Mouse (Mus musculus): ENCODE measurements around the gene Fip1l1.

DNA sequence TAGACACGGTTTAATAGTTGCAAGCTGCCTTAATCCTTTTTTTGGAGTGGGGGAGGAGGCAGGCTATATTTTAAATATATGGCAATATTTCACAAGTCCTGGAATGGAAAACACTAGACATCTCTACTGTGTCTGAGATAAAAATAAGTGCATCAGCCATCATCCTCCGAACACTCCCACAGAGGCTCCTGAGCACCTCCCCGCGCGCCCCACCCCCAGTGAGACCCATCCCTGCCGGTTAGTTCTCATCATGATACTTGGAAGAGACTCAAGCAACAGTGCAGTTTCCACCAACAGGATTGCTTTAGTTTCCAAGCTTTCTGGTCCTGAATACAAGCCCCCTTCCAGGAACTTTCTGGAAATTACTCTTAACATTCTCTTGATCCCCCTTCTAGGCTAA, 104.3 kb downstream of the Fip1l1 start:
- TF ChIP-seq CTCF (IDR thresholded peaks at IDR 0.05; ENCODE audit: control insufficient read depth, insufficient read depth, low read length) (no peak), POLR2A (IDR thresholded peaks at IDR 0.05; ENCODE audit: borderline replicate concordance, control insufficient read depth, low read depth, low read length) (no peak)

Data from bone marrow, adult 2 months (tissue).